Comparison of ENCODE assay signal across 17 mouse cellular contexts in the genomic region with DNA sequence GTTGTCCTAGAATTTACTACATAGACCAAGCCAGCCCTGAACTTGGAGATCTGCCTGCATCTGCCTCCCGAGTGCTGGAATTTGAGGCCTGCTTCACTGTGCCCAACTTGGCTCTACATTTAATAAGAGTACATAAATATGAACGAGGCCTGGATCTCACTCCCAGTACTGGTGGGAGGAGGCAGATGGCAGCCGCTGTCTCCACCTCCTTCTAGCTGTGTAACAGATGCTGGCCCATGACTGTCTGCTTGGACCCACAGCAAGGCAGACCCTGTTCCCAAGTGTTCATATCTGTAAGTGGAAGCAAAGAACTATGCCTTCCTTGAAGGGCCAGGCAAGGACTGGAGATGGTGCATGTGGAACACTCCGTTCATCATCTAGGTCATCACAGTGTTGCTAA. TPM values are rescaled to one million over a fixed set of nuclear protein-coding genes. Genes with fewer than 3 reads are reported as not detected.
DNase-seq lines count a peak whose midpoint lies in the region; ATAC-seq and TF ChIP-seq lines count a peak whose summit lies in the region.
"Had no signal": no experiment of that assay in that cellular context is flagged by ENCODE, and none has a peak within 500 bp of the region (broad histone marks: within the 10 kb centered on the region; RNA-seq: fewer than 3 reads in every experiment).

No protein-coding gene starts in this region.

- no peak overlapping the region for H3K4me3 ChIP-seq in liver, embryonic 11.5 days (ENCODE audit: low read depth, low read length)
- H3K4me3 ChIP-seq in intestine, postnatal 0 days (ENCODE audit: low read depth, low read length) = no peak overlapping the region
- H3K4me3 ChIP-seq: embryonic facial prominence, embryonic 15.5 days; forebrain, embryonic 10.5 days; heart, embryonic 13.5 days; limb, embryonic 13.5 days had no signal

- no peaks in the 10 kb centered on the region for H3K9me3 ChIP-seq in liver, embryonic 11.5 days (ENCODE audit: control insufficient read depth, low read length)
- H3K9me3 ChIP-seq in intestine, postnatal 0 days (ENCODE audit: control insufficient read depth) = no peaks in the 10 kb centered on the region
- H3K9me3 ChIP-seq: embryonic facial prominence, embryonic 15.5 days; forebrain, embryonic 10.5 days; heart, embryonic 13.5 days; limb, embryonic 13.5 days had no signal

- no peak overlapping the region for H3K9ac ChIP-seq in liver, embryonic 11.5 days (ENCODE audit: low read depth, low read length)
- H3K9ac ChIP-seq in intestine, postnatal 0 days (ENCODE audit: low read depth, low read length) = no peak overlapping the region
- H3K9ac ChIP-seq: embryonic facial prominence, embryonic 15.5 days; heart, embryonic 13.5 days; limb, embryonic 13.5 days had no signal

- 0 out of 2 replicates have a peak, but pooled peaks have one; percentile 26 for ATAC-seq in liver, embryonic 11.5 days (replicated peaks; ENCODE audit: low FRiP score)
- no peak for ATAC-seq in intestine, postnatal 0 days
- ATAC-seq in megakaryocyte-erythroid progenitor cell, adult 5-6 weeks (replicated peaks; ENCODE audit: low FRiP score, low TSS enrichment, poor library complexity, severe bottlenecking) = 0 out of 2 replicates have a peak, but pooled peaks have one; percentile 14
- ATAC-seq: Patski had no signal

- H3K36me3 ChIP-seq in liver, embryonic 11.5 days (ENCODE audit: control insufficient read depth, insufficient read depth, low read length) = peaks cover 2% of the 10 kb centered on the region; the same call in 1 of the 2 replicates
- no peaks in the 10 kb centered on the region for H3K36me3 ChIP-seq in intestine, postnatal 0 days (ENCODE audit: control insufficient read depth, insufficient read depth)
- H3K36me3 ChIP-seq: embryonic facial prominence, embryonic 15.5 days; forebrain, embryonic 10.5 days; limb, embryonic 13.5 days had no signal

- no peaks in the 10 kb centered on the region for H3K27me3 ChIP-seq in liver, embryonic 11.5 days (replicated peaks; ENCODE audit: control insufficient read depth, insufficient read depth, low read length)
- H3K27me3 ChIP-seq in intestine, postnatal 0 days (replicated peaks; ENCODE audit: control insufficient read depth, insufficient read depth, low read length) = no peaks in the 10 kb centered on the region
- H3K27me3 ChIP-seq: embryonic facial prominence, embryonic 15.5 days; heart, embryonic 13.5 days; limb, embryonic 13.5 days; Patski had no signal

- H3K4me1 ChIP-seq in liver, embryonic 11.5 days (replicated peaks; ENCODE audit: control insufficient read depth, insufficient read depth, low read length) = no peaks in the 10 kb centered on the region
- H3K4me1 ChIP-seq in intestine, postnatal 0 days (replicated peaks; ENCODE audit: control insufficient read depth, insufficient read depth, low read length) = peaks cover 12% of the 10 kb centered on the region
- H3K4me1 ChIP-seq: forebrain, embryonic 10.5 days had no signal

- no peak overlapping the region for H3K4me2 ChIP-seq in liver, embryonic 11.5 days
- H3K4me2 ChIP-seq in intestine, postnatal 0 days (replicated peaks; ENCODE audit: low read depth) = no peak overlapping the region
- H3K4me2 ChIP-seq: embryonic facial prominence, embryonic 15.5 days; heart, embryonic 13.5 days; limb, embryonic 13.5 days had no signal

- peak; percentile 4 for DNase-seq in kidney, adult 9 months
- DNase-seq in kidney, adult 8-10 months = no peak
- no peak for DNase-seq in liver, embryonic 11.5 days (ENCODE audit: low spot score)
- DNase-seq in liver = no peak
- no peak for DNase-seq in embryo, embryonic 11 days
- no peak for DNase-seq in thymus, postnatal 36 days
- DNase-seq: cerebellum, adult 9-11 months; heart, adult 11 months had no signal

- no peak for TF ChIP-seq CTCF in intestine, postnatal 0 days (IDR thresholded peaks at IDR 0.05; ENCODE audit: low read depth)

- WGBS in liver, embryonic 11.5 days = 91% methylated on average over 4 of the region's 4 CpGs
- WGBS in intestine, postnatal 0 days = 79% methylated on average over 4 of the region's 4 CpGs

- no peak overlapping the region for H3K27ac ChIP-seq in liver, embryonic 11.5 days (ENCODE audit: low read depth, low read length)
- peak overlapping the region; percentile 51; the same call in 1 of the 2 replicates for H3K27ac ChIP-seq in intestine, postnatal 0 days (ENCODE audit: low read depth, low read length)
- H3K27ac ChIP-seq: embryonic facial prominence, embryonic 15.5 days; forebrain, embryonic 10.5 days; heart, embryonic 13.5 days; limb, embryonic 13.5 days had no signal

RNA-seq across cellular contexts. Expression of gene Mfsd4b1, which starts 28.8 kb away (rescaled TPM):
- polyA plus RNA-seq in liver, embryonic 11.5 days (2014; fragmentation: Nextera tagmentation; extraction: Ambion mirVana) = 0.34 and 0.56 TPM in 2 replicates
- polyA plus RNA-seq in intestine, postnatal 0 days (2015; fragmentation: Nextera tagmentation; extraction: Ambion mirVana) = 8.4 TPM in 2 replicates
- total RNA-seq in megakaryocyte-erythroid progenitor cell, adult 5-6 weeks (2014; fragmentation: Nextera tagmentation) = not detected in 2 replicates
- not detected in 2 replicates for total RNA-seq in megakaryocyte-erythroid progenitor cell, adult 5-6 weeks (2017)
- polyA plus RNA-seq: activated CD4-positive, CD25-positive, alpha-beta regulatory T cell, adult 4 months; forebrain, embryonic 10.5 days; neural tube, embryonic 11.5 days had no signal
